Mouse (Mus musculus) embryonic facial prominence, embryonic 15.5 days (tissue): ENCODE data around the gene Pfdn4. TPM values are rescaled to one million over a fixed set of nuclear protein-coding genes. Genes with fewer than 3 reads are reported as not detected.
A peak's percentile ranks its signal among the peaks of the same experiment; 100 is the strongest.

Experiments
- ATAC-seq: fragments of 200-750 bp; cut with Nextera tagmentation; 2 replicates; pipeline ENCODE4 v1.8.0; 2017; ENCODE audit warnings: low read depth, moderate TSS enrichment; ENCODE audit not compliant: insufficient number of reproducible peaks, low FRiP score, low TSS enrichment
- H3K27ac ChIP-seq: fragments of 300-500 bp; sonication (generic); replicated peaks from 2 replicates; pipeline ENCODE4 v1.5.1; 2015; ENCODE audit warnings: mild to moderate bottlenecking, inconsistent platforms
- H3K27me3 ChIP-seq: fragments of 300-500 bp; sonication (generic); 2 replicates; pipeline ENCODE4 v1.6.1; 2015; ENCODE audit warnings: inconsistent platforms
- H3K36me3 ChIP-seq: fragments of 300-500 bp; sonication (generic); 2 replicates; pipeline ENCODE4 v1.6.1; 2015; ENCODE audit warnings: mild to moderate bottlenecking, inconsistent platforms
- H3K4me1 ChIP-seq: fragments of 300-500 bp; sonication (generic); 2 replicates; pipeline ENCODE4 v1.6.1; 2015; ENCODE audit warnings: inconsistent platforms
- H3K4me2 ChIP-seq: fragments of 300-500 bp; sonication (generic); replicated peaks from 2 replicates; pipeline ENCODE4 v1.6.1; 2015; ENCODE audit warnings: mild to moderate bottlenecking, inconsistent platforms
- H3K4me3 ChIP-seq: fragments of 300-500 bp; sonication (generic); replicated peaks from 2 replicates; pipeline ENCODE4 v1.5.1; 2015; ENCODE audit warnings: mild to moderate bottlenecking, inconsistent platforms
- H3K9ac ChIP-seq: fragments of 300-500 bp; sonication (generic); 2 replicates; pipeline ENCODE4 v1.6.1; 2015; ENCODE audit warnings: inconsistent platforms
- H3K9me3 ChIP-seq: fragments of 300-500 bp; sonication (generic); replicated peaks from 2 replicates; pipeline ENCODE4 v1.6.1; 2016; ENCODE audit warnings: inconsistent platforms
- WGBS: fragments of 180-500 bp; shearing (Covaris S2); methylation state at CpG from one replicate; pipeline ENCODE4 v1.1.7; 2015; 5-methylcytosine and 5-hydroxymethylcytosine counted together
- polyA plus RNA-seq: library from polyadenylated mRNA; unstranded; fragments of >200 nt; fragmentation: Nextera tagmentation; extraction: Ambion mirVana; gene quantifications from 2 replicates; pipeline ENCODE4 v1.2.1, GENCODE M21; 2015

Gene Pfdn4
- polyA plus RNA-seq, 1 experiment from 2014 or later: 71.4 TPM

- ATAC-seq: no peak
- peak overlapping the region; percentile 75 for H3K27ac ChIP-seq
These were observed 54.0 kb downstream of the Pfdn4 start for GRCm38 (mm10) chr2:170550240-170550639.

GRCm38 (mm10) chr2:170552088-170552487, 55.9 kb downstream of the Pfdn4 start:
- Histone ChIP-seq H3K4me1 (peaks cover 26% of the 10 kb centered on the region), H3K9me3 (no peaks in the 10 kb centered on the region), H3K4me2 (no peak overlapping the region), H3K36me3 (no peaks in the 10 kb centered on the region), H3K27me3 (no peaks in the 10 kb centered on the region), H3K9ac (no peak overlapping the region), H3K27ac (no peak overlapping the region), H3K4me3 (no peak overlapping the region)
- peak; percentile 64 for ATAC-seq
- 43% methylated on average over 7 of the region's 7 CpGs for WGBS

More at GRCm38 (mm10) chr2:170550240-170550639, 54.0 kb downstream of the Pfdn4 start:
- Histone ChIP-seq H3K9ac (no peak overlapping the region), H3K4me1 (peaks cover 30% of the 10 kb centered on the region), H3K36me3 (no peaks in the 10 kb centered on the region), H3K4me2 (no peak overlapping the region), H3K27me3 (no peaks in the 10 kb centered on the region), H3K9me3 (no peaks in the 10 kb centered on the region), H3K4me3 (no peak overlapping the region)
- 5% methylated on average over 5 of the region's 5 CpGs for WGBS

- Histone ChIP-seq H3K4me1 (no peaks in the 10 kb centered on the region), H3K27ac (no peak overlapping the region), H3K27me3 (no peaks in the 10 kb centered on the region), H3K4me2 (no peak overlapping the region), H3K4me3 (no peak overlapping the region), H3K36me3 (no peaks in the 10 kb centered on the region), H3K9me3 (no peaks in the 10 kb centered on the region), H3K9ac (no peak overlapping the region)
- 70% methylated on average over 15 of the region's 15 CpGs for WGBS
- no peak for ATAC-seq
These were observed 68.0 kb downstream of the Pfdn4 start for GRCm38 (mm10) chr2:170563956-170564855.

GRCm38 (mm10) chr2:170564995-170565394, 68.8 kb downstream of the Pfdn4 start:
- Histone ChIP-seq H3K9me3 (no peaks in the 10 kb centered on the region), H3K27ac (no peak overlapping the region), H3K9ac (no peak overlapping the region), H3K4me2 (no peak overlapping the region), H3K27me3 (no peaks in the 10 kb centered on the region), H3K4me1 (no peaks in the 10 kb centered on the region), H3K36me3 (no peaks in the 10 kb centered on the region), H3K4me3 (no peak overlapping the region)
- ATAC-seq: no peak
- WGBS: 92% methylated on average over 8 of the region's 8 CpGs

Other genes starting within 250 kb of the Pfdn4 start
- gene Bcas1, start 68.6 kb upstream of the Pfdn4 start, polyA plus RNA-seq: 3.3 and 4.7 TPM in 2 replicates
- gene Cyp24a1, start 717 bp downstream of the Pfdn4 start, polyA plus RNA-seq: 0.09 and 0.17 TPM in 2 replicates
- not detected in 2 replicates for gene 4930470P17Rik, start 105.6 kb downstream of the Pfdn4 start, polyA plus RNA-seq
- 12.3 and 14.0 TPM in 2 replicates for gene Dok5, start 235.4 kb downstream of the Pfdn4 start, polyA plus RNA-seq